Mouse (Mus musculus): Measurements from ENCODE around the gene Hsf4. TPM values are rescaled to one million over a fixed set of nuclear protein-coding genes. Genes with fewer than 3 reads are reported as not detected.

The Hsf4 gene
- total RNA-seq, 2 experiments from 2014 or later, result 0.34 to 0.75 TPM

DNA sequence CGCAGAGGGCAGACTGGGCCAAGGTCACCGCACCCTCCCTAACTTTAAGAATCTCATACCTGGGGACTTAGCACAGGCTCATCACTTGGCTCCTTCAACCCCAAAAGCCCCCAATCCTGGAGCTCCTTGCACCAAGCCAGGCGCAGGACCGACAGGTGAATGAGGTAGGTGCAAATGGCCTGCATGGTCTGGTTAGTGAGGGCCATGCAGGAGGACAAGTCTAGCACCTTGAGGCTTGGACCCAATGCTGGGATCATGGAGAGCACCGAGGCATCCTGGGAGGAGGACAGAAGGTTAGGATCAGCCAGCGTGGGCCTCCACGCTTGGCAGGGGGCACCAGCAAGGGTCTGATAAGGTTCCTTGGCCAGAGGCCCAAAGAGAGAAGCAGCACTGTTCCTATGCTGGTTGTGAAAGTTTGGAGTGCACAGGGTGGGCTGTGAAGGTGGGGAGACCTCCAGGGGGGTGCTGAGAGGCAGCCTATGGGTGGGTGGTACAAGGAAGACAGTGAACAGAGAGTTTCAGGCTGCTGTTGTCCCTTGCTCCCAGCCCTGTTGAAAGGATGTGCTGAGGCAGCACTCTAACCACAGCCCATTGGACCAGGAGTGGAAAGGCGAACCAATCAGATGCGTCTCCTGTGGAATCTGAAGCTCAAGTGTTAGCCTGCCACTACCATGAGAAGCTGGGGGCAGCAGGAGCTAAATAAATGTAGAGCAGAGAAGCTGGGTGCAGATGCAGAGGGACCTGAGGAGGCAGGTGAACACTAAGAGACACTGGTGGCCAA, 44.2 kb downstream of the Hsf4 start:
- intact Hi-C loops (cut with DNase I), result no loop called here
- DNase-seq (ENCODE audit: extremely low spot score in 1 of 2, low spot score in 2 of 2), result no peak

DNA sequence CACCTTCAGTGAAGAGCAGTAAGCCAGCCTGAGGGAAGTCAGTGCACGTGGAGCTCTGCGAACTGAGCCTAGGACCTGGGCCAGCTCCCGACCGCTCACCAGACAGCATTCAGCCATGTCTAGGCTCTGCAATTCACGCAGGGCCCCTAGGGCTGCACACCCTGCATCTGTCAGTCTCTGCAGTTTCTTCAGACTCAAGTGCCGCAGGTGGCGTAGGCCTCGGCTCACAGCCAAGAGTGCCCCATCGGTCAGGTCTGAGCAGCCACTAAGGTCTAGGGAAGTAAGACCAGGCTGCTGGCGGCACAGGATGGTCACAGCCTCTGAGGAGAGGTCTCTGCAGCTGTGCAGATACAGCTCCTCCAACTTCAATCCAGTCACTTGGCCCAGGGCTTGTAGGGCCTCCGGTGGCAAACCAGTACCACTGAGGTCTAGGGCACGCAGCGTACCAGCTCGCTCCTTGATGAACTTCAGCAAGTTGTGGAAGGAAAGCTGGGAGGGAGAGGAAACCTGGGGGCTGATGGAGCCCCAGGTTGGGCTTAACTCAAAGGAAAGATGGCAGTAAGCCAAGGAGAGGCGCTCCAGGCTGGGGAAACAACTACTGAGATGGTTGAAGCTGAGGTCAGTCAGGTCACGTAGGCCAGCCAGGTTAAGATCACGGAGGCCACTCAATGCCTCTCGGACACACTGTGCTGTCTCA, 45.6 kb downstream of the Hsf4 start:
- DNase-seq (ENCODE audit: extremely low spot score in 1 of 2, low spot score in 2 of 2), result no peak
- intact Hi-C loops (cut with DNase I), result no loop called here

DNA sequence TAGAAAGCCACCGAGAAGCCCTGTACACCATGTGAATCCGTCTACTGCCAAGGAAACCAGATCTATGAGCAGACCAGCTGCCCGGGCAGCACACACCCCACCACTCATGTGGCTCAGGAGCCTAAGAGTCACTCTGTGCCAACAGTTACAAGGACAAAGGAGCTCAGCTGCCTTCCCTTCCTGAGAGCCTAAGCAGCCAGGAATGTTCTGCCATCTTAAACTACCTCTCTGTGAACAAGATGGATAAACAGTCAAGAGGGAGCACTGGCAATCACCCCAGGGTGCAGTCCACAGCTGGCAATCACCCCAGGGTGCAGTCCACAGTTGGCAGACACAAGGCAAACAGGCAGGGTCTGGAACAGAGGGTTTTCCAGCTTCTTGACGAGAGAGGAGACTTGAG, 48.3 kb downstream of the Hsf4 start:
- no peak for DNase-seq (ENCODE audit: extremely low spot score in 1 of 2, low spot score in 2 of 2)
- intact Hi-C loops (cut with DNase I), result no loop called here

DNA sequence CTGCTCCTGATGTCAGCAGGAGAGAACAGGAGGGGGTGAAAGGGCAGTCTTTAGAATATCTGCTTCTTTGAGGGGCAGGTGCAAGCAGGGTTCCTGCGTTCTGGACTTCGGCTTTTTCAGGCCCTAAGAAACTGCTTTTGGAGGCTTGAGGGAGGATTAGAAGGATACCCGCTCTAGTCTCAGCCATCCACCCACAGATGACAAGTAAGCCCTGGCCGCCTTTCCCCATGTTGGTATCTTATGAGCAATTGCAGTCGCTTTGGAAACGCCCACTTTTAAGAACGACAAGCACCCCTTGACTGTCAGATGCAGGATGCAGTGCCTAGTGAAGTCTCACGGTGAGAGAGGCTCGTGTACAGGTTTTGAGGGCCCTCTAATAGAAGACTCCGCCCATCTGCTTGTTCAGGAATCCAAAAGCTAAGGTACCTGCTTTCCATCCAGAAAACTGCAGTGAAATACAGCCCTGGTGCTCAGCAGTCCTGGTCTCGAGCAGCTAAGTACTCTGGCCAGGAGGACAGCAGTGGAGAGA, 49.1 kb downstream of the Hsf4 start:
- intact Hi-C loops (cut with DNase I), result no loop called here
- no peak for DNase-seq (ENCODE audit: extremely low spot score in 1 of 2, low spot score in 2 of 2)

DNA sequence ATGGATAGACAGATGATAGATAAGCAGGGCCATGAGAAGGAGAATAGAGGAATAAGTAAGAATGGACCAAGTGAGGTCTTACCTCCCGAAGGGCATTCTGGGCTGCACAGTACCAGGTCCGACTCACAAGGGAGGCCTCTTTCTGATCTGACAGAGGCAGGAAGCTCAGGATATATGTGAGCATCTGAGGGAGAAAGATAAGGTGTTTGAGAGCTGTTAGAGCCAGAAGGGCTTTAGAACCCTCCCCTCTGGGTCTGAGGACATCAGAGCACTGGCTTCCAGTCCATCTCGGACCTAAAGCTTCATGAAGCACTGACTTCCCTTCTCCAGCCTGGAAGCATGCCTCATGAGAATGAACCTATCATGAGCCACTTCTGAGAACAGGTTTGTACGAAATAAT, 53.6 kb downstream of the Hsf4 start:
- DNase-seq (ENCODE audit: extremely low spot score in 1 of 2, low spot score in 2 of 2), result no peak
- intact Hi-C loops (cut with DNase I), result no loop called here

Small RNAs within 50 kb of the gene (microRNA-seq; reads per million reads assigned to microRNA genes)
- not detected for gene Gm27320
- 5,009 reads per million, percentile 92 among the genes with 10 or more reads in this experiment for gene Mir328

Other genes with a start within 250 kb of the Hsf4 start
- not detected for gene Ces3a, start 221.2 kb upstream of the Hsf4 start, total RNA-seq (2021)
- gene Ces3b, start 186.0 kb upstream of the Hsf4 start, total RNA-seq (2021), result not detected
- gene Ces4a, start 138.0 kb upstream of the Hsf4 start, total RNA-seq (2021), result not detected
- gene Cbfb, start 99.1 kb upstream of the Hsf4 start, total RNA-seq (2021), result 10 to 100 TPM; 20.9 to 23.0 TPM
- 10 to 100 TPM; 27.5 to 28.0 TPM for gene D230025D16Rik, start 44.7 kb upstream of the Hsf4 start, total RNA-seq (2021)
- 1 to 10 TPM; 3.0 to 3.8 TPM for gene B3gnt9, start 14.6 kb upstream of the Hsf4 start, total RNA-seq (2021)
- 1 to 10 TPM; 5.5 to 5.8 TPM for gene Tradd, start 5.2 kb upstream of the Hsf4 start, total RNA-seq (2021)
- gene Fbxl8, start 5.2 kb upstream of the Hsf4 start, total RNA-seq (2021), result under 1 TPM; 0.58 to 0.61 TPM
- gene Nol3, start 6.3 kb downstream of the Hsf4 start, total RNA-seq (2021), result 1 to 10 TPM; 3.2 to 3.5 TPM
- 10 to 100 TPM; 68.2 to 82.2 TPM for gene 4931428F04Rik, start 20.1 kb downstream of the Hsf4 start, total RNA-seq (2021)
- 1 to 10 TPM; 4.2 to 4.3 TPM for gene Exoc3l, start 26.3 kb downstream of the Hsf4 start, total RNA-seq (2021)
- 10 to 100 TPM; 29.6 to 30.2 TPM for gene E2f4, start 27.9 kb downstream of the Hsf4 start, total RNA-seq (2021)
- under 1 TPM; 0.41 to 0.83 TPM for gene Elmo3, start 35.8 kb downstream of the Hsf4 start, total RNA-seq (2021)
- 1 to 10 TPM; 5.4 to 5.6 TPM for gene Lrrc29, start 56.5 kb downstream of the Hsf4 start, total RNA-seq (2021)
- gene Tmem208, start 56.6 kb downstream of the Hsf4 start, total RNA-seq (2021), result 10 to 100 TPM; 47.4 to 47.9 TPM
- 1 to 10 TPM; 2.6 to 2.7 TPM for gene Fhod1, start 78.2 kb downstream of the Hsf4 start, total RNA-seq (2021)
- 10 to 100 TPM; 25.7 to 27.7 TPM for gene Slc9a5, start 79.0 kb downstream of the Hsf4 start, total RNA-seq (2021)
- gene Plekhg4, start 103.5 kb downstream of the Hsf4 start, total RNA-seq (2021), result 1 to 10 TPM; 2.2 to 3.7 TPM
- gene Kctd19, start 143.7 kb downstream of the Hsf4 start, total RNA-seq (2021), result not detected
- under 1 TPM; 0.32 to 0.79 TPM for gene Lrrc36, start 143.8 kb downstream of the Hsf4 start, total RNA-seq (2021)
- 10 to 100 TPM; 75.5 to 88.7 TPM for gene Tppp3, start 201.7 kb downstream of the Hsf4 start, total RNA-seq (2021)
- 10 to 100 TPM; 21.6 to 21.8 TPM for gene Zdhhc1, start 227.1 kb downstream of the Hsf4 start, total RNA-seq (2021)
- gene Hsd11b2, start 249.0 kb downstream of the Hsf4 start, total RNA-seq (2021), result not detected